Mouse (Mus musculus): ENCODE results near the gene Egfl7. TPM values are rescaled to one million over a fixed set of nuclear protein-coding genes. Genes with fewer than 3 reads are reported as not detected.

The Egfl7 gene
- polyA plus RNA-seq, 1 experiment from 2014 or later: 54.4 TPM

- H3K4me3 ChIP-seq (ENCODE audit: low read depth, low read length): no peak overlapping the region
- peak; percentile 7; the same call in 1 of the 2 replicates for ATAC-seq
- H3K9me3 ChIP-seq (ENCODE audit: control insufficient read depth): no peaks in the 10 kb centered on the region
- WGBS: 41% methylated on average over 6 of the region's 6 CpGs
- H3K4me2 ChIP-seq (replicated peaks; ENCODE audit: low read depth): no peak overlapping the region
- H3K36me3 ChIP-seq (ENCODE audit: control insufficient read depth, insufficient read depth): no peaks in the 10 kb centered on the region
- H3K27ac ChIP-seq (ENCODE audit: low read depth, low read length): peak overlapping the region; percentile 46; the same call in 1 of the 2 replicates
- H3K4me1 ChIP-seq (replicated peaks; ENCODE audit: control insufficient read depth, insufficient read depth, low read length): peaks cover 6% of the 10 kb centered on the region; the same call in 1 of the 2 replicates
- H3K9ac ChIP-seq (ENCODE audit: low read depth, low read length): no peak overlapping the region
- 0 out of 2 replicates have a peak, but pooled peaks have one; percentile 16 for TF ChIP-seq CTCF (IDR thresholded peaks at IDR 0.05; ENCODE audit: low read depth)
- H3K27me3 ChIP-seq (replicated peaks; ENCODE audit: control insufficient read depth, insufficient read depth, low read length): no peaks in the 10 kb centered on the region
These were observed 27.5 kb downstream of the Egfl7 start for GRCm38 (mm10) chr2:26607056-26607910.

- Histone ChIP-seq H3K36me3 (ENCODE audit: control insufficient read depth, insufficient read depth) (no peaks in the 10 kb centered on the region), H3K4me1 (replicated peaks; ENCODE audit: control insufficient read depth, insufficient read depth, low read length) (peaks cover 6% of the 10 kb centered on the region; the same call in 1 of the 2 replicates), H3K9ac (ENCODE audit: low read depth, low read length) (no peak overlapping the region), H3K27ac (ENCODE audit: low read depth, low read length) (peak overlapping the region; percentile 21; the same call in 1 of the 2 replicates), H3K4me2 (replicated peaks; ENCODE audit: low read depth) (no peak overlapping the region), H3K9me3 (ENCODE audit: control insufficient read depth) (no peaks in the 10 kb centered on the region), H3K27me3 (replicated peaks; ENCODE audit: control insufficient read depth, insufficient read depth, low read length) (no peaks in the 10 kb centered on the region), H3K4me3 (ENCODE audit: low read depth, low read length) (no peak overlapping the region)
- no peak for ATAC-seq
- no peak for TF ChIP-seq CTCF (IDR thresholded peaks at IDR 0.05; ENCODE audit: low read depth)
These were observed 29.0 kb downstream of the Egfl7 start for GRCm38 (mm10) chr2:26608781-26609180.

GRCm38 (mm10) chr2:26609261-26609661 is 29.4 kb downstream of the Egfl7 start:
- Histone ChIP-seq H3K9me3 (ENCODE audit: control insufficient read depth) (no peaks in the 10 kb centered on the region), H3K4me3 (ENCODE audit: low read depth, low read length) (no peak overlapping the region), H3K9ac (ENCODE audit: low read depth, low read length) (no peak overlapping the region; the same call in 1 of the 2 replicates), H3K27me3 (replicated peaks; ENCODE audit: control insufficient read depth, insufficient read depth, low read length) (no peaks in the 10 kb centered on the region), H3K4me2 (replicated peaks; ENCODE audit: low read depth) (no peak overlapping the region), H3K36me3 (ENCODE audit: control insufficient read depth, insufficient read depth) (no peaks in the 10 kb centered on the region), H3K27ac (ENCODE audit: low read depth, low read length) (peak overlapping the region; percentile 21; the same call in 1 of the 2 replicates), H3K4me1 (replicated peaks; ENCODE audit: control insufficient read depth, insufficient read depth, low read length) (peaks cover 6% of the 10 kb centered on the region; the same call in 1 of the 2 replicates)
- no peak for ATAC-seq
- no peak for TF ChIP-seq CTCF (IDR thresholded peaks at IDR 0.05; ENCODE audit: low read depth)

- no peaks in the 10 kb centered on the region for H3K36me3 ChIP-seq (ENCODE audit: control insufficient read depth, insufficient read depth)
- no peak overlapping the region for H3K9ac ChIP-seq (ENCODE audit: low read depth, low read length)
- H3K9me3 ChIP-seq (ENCODE audit: control insufficient read depth): no peaks in the 10 kb centered on the region
- H3K4me2 ChIP-seq (replicated peaks; ENCODE audit: low read depth): no peak overlapping the region
- no peaks in the 10 kb centered on the region for H3K27me3 ChIP-seq (replicated peaks; ENCODE audit: control insufficient read depth, insufficient read depth, low read length)
- no peak overlapping the region for H3K4me3 ChIP-seq (ENCODE audit: low read depth, low read length)
- WGBS: 84% methylated on average over 3 of the region's 3 CpGs
- 0 out of 2 replicates have a peak, but pooled peaks have one; percentile 1 for ATAC-seq
- TF ChIP-seq CTCF (IDR thresholded peaks at IDR 0.05; ENCODE audit: low read depth): no peak
- H3K4me1 ChIP-seq (replicated peaks; ENCODE audit: control insufficient read depth, insufficient read depth, low read length): peaks cover 6% of the 10 kb centered on the region; the same call in 1 of the 2 replicates
- peak overlapping the region; percentile 46 for H3K27ac ChIP-seq (ENCODE audit: low read depth, low read length)
These were observed 30.7 kb downstream of the Egfl7 start for GRCm38 (mm10) chr2:26610526-26610925.

GRCm38 (mm10) chr2:26611054-26611453 is 31.2 kb downstream of the Egfl7 start:
- Histone ChIP-seq H3K4me1 (replicated peaks; ENCODE audit: control insufficient read depth, insufficient read depth, low read length) (peaks cover 6% of the 10 kb centered on the region; the same call in 1 of the 2 replicates), H3K27ac (ENCODE audit: low read depth, low read length) (peak overlapping the region; percentile 71), H3K27me3 (replicated peaks; ENCODE audit: control insufficient read depth, insufficient read depth, low read length) (no peaks in the 10 kb centered on the region), H3K9me3 (ENCODE audit: control insufficient read depth) (no peaks in the 10 kb centered on the region), H3K9ac (ENCODE audit: low read depth, low read length) (no peak overlapping the region), H3K4me3 (ENCODE audit: low read depth, low read length) (no peak overlapping the region), H3K4me2 (replicated peaks; ENCODE audit: low read depth) (no peak overlapping the region), H3K36me3 (ENCODE audit: control insufficient read depth, insufficient read depth) (no peaks in the 10 kb centered on the region)
- no peak for TF ChIP-seq CTCF (IDR thresholded peaks at IDR 0.05; ENCODE audit: low read depth)
- peak; percentile 92 for ATAC-seq

- Histone ChIP-seq H3K4me2 (replicated peaks; ENCODE audit: low read depth) (no peak overlapping the region), H3K36me3 (ENCODE audit: control insufficient read depth, insufficient read depth) (no peaks in the 10 kb centered on the region), H3K9me3 (ENCODE audit: control insufficient read depth) (no peaks in the 10 kb centered on the region), H3K27ac (ENCODE audit: low read depth, low read length) (peak overlapping the region; percentile 71), H3K9ac (ENCODE audit: low read depth, low read length) (no peak overlapping the region), H3K4me3 (ENCODE audit: low read depth, low read length) (no peak overlapping the region), H3K4me1 (replicated peaks; ENCODE audit: control insufficient read depth, insufficient read depth, low read length) (peaks cover 6% of the 10 kb centered on the region; the same call in 1 of the 2 replicates), H3K27me3 (replicated peaks; ENCODE audit: control insufficient read depth, insufficient read depth, low read length) (no peaks in the 10 kb centered on the region)
- TF ChIP-seq CTCF (IDR thresholded peaks at IDR 0.05; ENCODE audit: low read depth): no peak
- ATAC-seq: no peak
These were observed 32.1 kb downstream of the Egfl7 start for GRCm38 (mm10) chr2:26611896-26612295.
